Mouse (Mus musculus) erythroid progenitor cell, adult 5-6 weeks (primary cell): ENCODE data around the gene Pnrc2. TPM values are rescaled to one million over a fixed set of nuclear protein-coding genes. Genes with fewer than 3 reads are reported as not detected.

Experiments
- ATAC-seq: replicated peaks from 2 replicates; pipeline ENCODE4 v1.8.0; 2016; ENCODE audit warnings: moderate number of reproducible peaks, mild to moderate bottlenecking, moderate TSS enrichment, inconsistent platforms; ENCODE audit not compliant: poor library complexity, low FRiP score, severe bottlenecking
- total RNA-seq, 2 experiments: library from RNA; stranded (forward) in 1 of 2; stranded (reverse) in 1 of 2; fragments of 150-400 nt in 1 of 2; fragments of 186-747, 209-891 nt in 1 of 2; gene quantifications; 2 replicates each; pipeline versions ENCODE4 v1.2.3 to v1.2.4; 2015 to 2017; ENCODE audit warnings: low replicate concordance in 2 of 2

Pnrc2 gene
- total RNA-seq, 2 experiments from 2014 or later, result 215 to 298 TPM

DNA sequence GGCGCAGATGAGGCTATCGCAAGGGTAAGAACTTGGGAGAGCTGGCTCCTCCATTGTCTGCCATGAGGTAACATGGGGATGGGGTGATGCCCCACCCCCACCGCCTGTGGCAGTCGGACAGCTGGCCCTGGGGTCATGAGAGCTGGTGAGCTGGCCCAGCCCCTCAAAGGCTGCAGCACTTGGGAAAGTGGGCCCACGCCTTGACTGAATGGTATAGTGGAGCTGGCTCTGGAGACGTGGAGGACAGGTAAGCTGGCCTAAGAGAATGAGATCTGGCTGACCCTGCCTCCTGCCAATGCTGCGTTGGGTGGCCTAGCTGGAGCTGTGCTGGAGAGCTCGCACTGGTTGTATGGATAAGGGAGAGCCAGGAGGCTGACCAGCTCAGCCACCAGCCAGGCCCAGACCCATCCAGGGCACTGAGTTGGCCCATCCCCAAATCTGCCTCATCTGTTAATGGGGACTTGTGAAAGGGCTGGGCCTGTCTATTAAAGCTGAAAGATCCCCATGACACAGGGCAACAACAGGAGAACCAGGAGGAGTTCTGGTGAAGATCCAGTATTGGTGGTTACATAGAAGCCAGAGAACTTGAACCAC, 39.4 kb downstream of the Pnrc2 start:
- peak; percentile 46; the same call in 1 of the 2 replicates for ATAC-seq

DNA sequence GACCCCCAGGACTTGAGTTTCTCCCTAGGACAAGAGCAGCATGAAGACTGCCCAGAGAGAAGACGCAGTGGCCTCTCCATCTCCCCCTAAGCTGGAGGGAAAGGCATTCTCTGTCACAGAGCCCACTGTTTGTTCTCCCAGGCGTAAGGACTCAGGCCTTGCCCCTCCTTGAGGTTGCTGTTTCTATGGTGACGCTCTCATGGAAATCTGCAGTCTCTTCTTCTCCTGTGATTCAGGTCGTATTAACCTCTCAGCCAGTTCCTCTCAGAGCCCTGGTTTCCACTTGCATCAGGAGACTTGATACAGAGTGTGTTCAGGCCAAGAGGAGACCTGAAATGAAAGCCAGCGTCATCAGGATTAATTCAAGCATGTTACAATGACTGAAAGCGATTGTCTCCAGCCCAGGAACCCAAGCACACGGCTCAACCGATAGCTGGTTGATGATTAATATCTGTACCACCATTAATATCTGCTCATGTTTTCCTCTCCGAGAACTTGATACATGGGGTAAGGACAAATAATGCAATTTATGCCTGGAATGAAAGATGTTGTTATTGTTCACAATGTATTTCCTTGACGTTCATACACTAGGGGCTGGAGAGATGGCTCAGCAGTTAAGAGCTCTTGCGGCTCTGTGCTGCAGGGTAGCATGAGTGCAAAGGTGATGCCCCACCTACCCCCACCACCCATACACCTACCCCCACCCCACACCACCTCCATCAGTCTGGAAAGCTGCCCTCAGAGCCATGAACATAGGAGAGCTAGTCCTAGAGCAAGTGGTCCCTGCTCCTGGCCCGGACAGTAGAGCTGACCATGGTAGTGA, 40.1 kb downstream of the Pnrc2 start:
- no peak for ATAC-seq

DNA sequence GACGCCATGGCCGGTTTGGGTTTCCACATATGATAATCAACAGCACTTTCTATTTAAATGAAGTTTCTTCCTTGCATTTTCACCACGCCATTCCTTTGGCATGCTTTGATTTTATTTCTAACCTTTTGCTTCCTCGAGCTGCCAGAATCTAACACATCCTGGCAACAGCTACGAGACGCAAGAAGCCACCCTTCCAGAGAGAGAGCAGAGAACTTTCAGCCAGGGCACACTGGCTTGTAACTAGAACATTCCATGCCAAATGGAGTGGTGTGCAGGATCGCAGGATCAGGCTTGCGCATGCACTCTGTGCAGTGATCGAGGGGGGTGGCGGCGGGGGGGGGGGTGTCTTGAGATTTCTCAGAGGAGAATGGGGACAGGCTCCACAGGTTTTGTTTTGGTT, 41.6 kb downstream of the Pnrc2 start:
- ATAC-seq, result no peak

DNA sequence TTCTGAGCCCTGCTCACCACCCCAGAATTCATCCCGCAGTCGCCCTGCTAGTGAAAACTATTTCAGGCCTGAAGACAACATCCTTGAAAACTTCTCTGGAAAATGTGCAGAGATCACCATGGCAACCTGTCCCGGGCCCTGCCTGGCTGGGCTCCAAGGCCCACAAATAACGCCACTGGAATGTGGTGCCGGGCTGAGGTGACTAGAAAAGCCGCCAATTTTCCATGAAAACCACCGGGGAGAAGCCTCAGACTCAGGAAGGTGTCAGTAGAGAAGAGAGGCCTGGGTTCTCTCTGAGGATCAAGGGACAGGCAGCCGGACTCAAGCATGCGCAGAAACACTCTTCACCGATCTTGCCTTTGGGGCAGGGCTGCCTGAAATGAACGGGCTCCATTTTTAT, 45.2 kb downstream of the Pnrc2 start:
- no peak for ATAC-seq

DNA sequence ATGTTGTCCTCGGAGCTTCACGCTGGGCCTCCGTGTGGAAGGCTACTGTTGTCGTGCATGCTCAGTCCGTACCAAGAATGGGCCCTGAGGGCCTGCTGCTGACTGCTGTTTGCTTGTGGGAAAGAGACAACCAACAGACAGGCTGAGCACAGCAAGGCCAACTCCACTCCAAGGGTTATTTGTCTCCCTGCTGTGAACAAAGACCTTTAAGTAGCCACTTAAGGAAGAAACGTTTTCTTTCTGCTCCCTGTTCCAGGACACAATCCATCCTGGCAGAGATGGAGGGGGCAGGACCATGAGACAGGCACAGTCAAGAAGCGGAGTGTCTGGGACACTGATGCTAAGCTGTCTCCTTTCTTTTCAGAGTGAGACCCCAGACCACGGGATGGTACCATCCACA, 49.4 kb downstream of the Pnrc2 start:
- no peak for ATAC-seq

GRCm38 (mm10) chr4:135823298-135823697, 50.4 kb downstream of the Pnrc2 start:
- ATAC-seq, result peak; percentile 70

DNA sequence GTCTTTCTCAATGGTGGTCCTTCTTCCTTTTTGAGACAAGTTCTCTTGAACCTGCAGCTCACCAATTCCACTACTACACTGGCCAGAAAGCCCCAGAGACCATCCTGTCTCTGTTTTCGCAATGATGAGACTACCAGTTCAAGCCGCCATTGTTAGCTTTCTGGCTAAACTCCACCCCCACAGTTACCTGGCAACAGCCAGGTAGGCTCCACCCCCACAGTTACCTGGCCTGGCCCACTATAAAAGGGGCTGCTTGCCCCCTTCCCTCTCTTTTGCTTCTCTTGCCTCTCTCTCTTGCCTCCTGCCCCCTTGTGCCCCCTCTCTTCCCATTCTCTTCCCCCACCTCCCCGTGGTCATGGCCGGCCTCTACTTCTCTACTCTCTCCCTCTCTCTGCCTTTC, 51.9 kb downstream of the Pnrc2 start:
- ATAC-seq, result no peak

Other genes starting within 250 kb of the Pnrc2 start
- gene Ifnlr1, start 187.6 kb downstream of the Pnrc2 start, total RNA-seq (2015; ENCODE audit: low replicate concordance), result not detected in 2 replicates
- 0.26 TPM in 1 of 2 replicates, not detected in the other for gene Ifnlr1, start 187.6 kb downstream of the Pnrc2 start, total RNA-seq (2017; ENCODE audit: low replicate concordance)
- not detected in 2 replicates for gene Il22ra1, start 145.7 kb downstream of the Pnrc2 start, total RNA-seq (2015; ENCODE audit: low replicate concordance)
- gene Il22ra1, start 145.7 kb downstream of the Pnrc2 start, total RNA-seq (2017; ENCODE audit: low replicate concordance), result 0.64 and 3.6 TPM in 2 replicates
- not detected in 2 replicates for gene Myom3, start 114.1 kb downstream of the Pnrc2 start, total RNA-seq (2015; ENCODE audit: low replicate concordance)
- gene Myom3, start 114.1 kb downstream of the Pnrc2 start, total RNA-seq (2017; ENCODE audit: low replicate concordance), result not detected in 2 replicates
- gene Srsf10, start 18.1 kb downstream of the Pnrc2 start, total RNA-seq (2015; ENCODE audit: low replicate concordance), result 410 and 552 TPM in 2 replicates
- gene Srsf10, start 18.1 kb downstream of the Pnrc2 start, total RNA-seq (2017; ENCODE audit: low replicate concordance), result 431 and 814 TPM in 2 replicates
- gene Cnr2, start 21.5 kb upstream of the Pnrc2 start, total RNA-seq (2015; ENCODE audit: low replicate concordance), result 4.3 and 5.0 TPM in 2 replicates
- 1.7 and 3.4 TPM in 2 replicates for gene Cnr2, start 21.5 kb upstream of the Pnrc2 start, total RNA-seq (2017; ENCODE audit: low replicate concordance)
- gene Fuca1, start 46.9 kb upstream of the Pnrc2 start, total RNA-seq (2015; ENCODE audit: low replicate concordance), result 23.1 and 45.3 TPM in 2 replicates
- 38.9 and 50.2 TPM in 2 replicates for gene Fuca1, start 46.9 kb upstream of the Pnrc2 start, total RNA-seq (2017; ENCODE audit: low replicate concordance)
- 24.3 and 25.2 TPM in 2 replicates for gene Hmgcl, start 72.6 kb upstream of the Pnrc2 start, total RNA-seq (2015; ENCODE audit: low replicate concordance)
- gene Hmgcl, start 72.6 kb upstream of the Pnrc2 start, total RNA-seq (2017; ENCODE audit: low replicate concordance), result 19.6 and 30.0 TPM in 2 replicates
- 1.4 and 6.3 TPM in 2 replicates for gene Gale, start 89.9 kb upstream of the Pnrc2 start, total RNA-seq (2015; ENCODE audit: low replicate concordance)
- 3.6 and 12.2 TPM in 2 replicates for gene Gale, start 89.9 kb upstream of the Pnrc2 start, total RNA-seq (2017; ENCODE audit: low replicate concordance)
- 16.3 and 18.7 TPM in 2 replicates for gene Lypla2, start 98.8 kb upstream of the Pnrc2 start, total RNA-seq (2015; ENCODE audit: low replicate concordance)
- gene Lypla2, start 98.8 kb upstream of the Pnrc2 start, total RNA-seq (2017; ENCODE audit: low replicate concordance), result 6.3 and 12.9 TPM in 2 replicates
- 85.8 and 92.6 TPM in 2 replicates for gene Pithd1, start 113.4 kb upstream of the Pnrc2 start, total RNA-seq (2015; ENCODE audit: low replicate concordance)
- 78.3 and 100 TPM in 2 replicates for gene Pithd1, start 113.4 kb upstream of the Pnrc2 start, total RNA-seq (2017; ENCODE audit: low replicate concordance)
- 54.8 and 64.1 TPM in 2 replicates for gene Eloa, start 147.9 kb upstream of the Pnrc2 start, total RNA-seq (2015; ENCODE audit: low replicate concordance)
- gene Eloa, start 147.9 kb upstream of the Pnrc2 start, total RNA-seq (2017; ENCODE audit: low replicate concordance), result 60.8 and 64.2 TPM in 2 replicates
- 337 and 379 TPM in 2 replicates for gene Rpl11, start 179.6 kb upstream of the Pnrc2 start, total RNA-seq (2015; ENCODE audit: low replicate concordance)
- gene Rpl11, start 179.6 kb upstream of the Pnrc2 start, total RNA-seq (2017; ENCODE audit: low replicate concordance), result 133 and 171 TPM in 2 replicates